30 mouse cellular contexts compared by ENCODE assay signal in the genomic region with DNA sequence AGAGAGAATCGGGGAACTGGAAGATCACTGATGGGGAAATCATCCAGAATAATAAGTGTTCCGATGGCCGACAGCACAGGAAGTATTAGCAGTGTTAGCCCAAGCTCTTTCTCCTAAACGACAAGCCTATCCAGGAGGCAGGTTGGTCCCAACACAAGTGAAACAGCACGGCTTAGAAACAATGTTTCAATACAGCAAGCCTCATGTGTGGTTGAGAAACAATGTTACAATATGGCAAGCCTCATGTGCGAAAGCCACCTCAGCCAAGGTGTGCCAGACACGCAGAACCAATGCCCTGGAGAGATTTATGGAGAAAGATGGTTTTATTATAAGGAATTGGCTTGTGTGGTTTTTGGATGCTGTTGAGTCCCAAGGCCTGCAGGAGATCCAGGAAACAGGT. TPM values are rescaled to one million over a fixed set of nuclear protein-coding genes. Genes with fewer than 3 reads are reported as not detected.
"Had no signal": no experiment of that assay in that cellular context is flagged by ENCODE, and none has a peak within 500 bp of the region (broad histone marks: within the 10 kb centered on the region; RNA-seq: fewer than 3 reads in every experiment).

No protein-coding gene starts in this region.

- H3K4me3 ChIP-seq: embryonic facial prominence, embryonic 10.5 days; embryonic facial prominence, embryonic 12.5 days; embryonic facial prominence, embryonic 13.5 days; embryonic facial prominence, embryonic 15.5 days; erythroblast, embryonic 14.5 days; forebrain, embryonic 10.5 days; forebrain, embryonic 12.5 days; forebrain, embryonic 13.5 days; forebrain, embryonic 15.5 days; gastrocnemius, adult 2 months; heart, adult 2 months had no signal

- ATAC-seq: forebrain, embryonic 13.5 days; forebrain, embryonic 14.5 days; forebrain, embryonic 15.5 days; forebrain, embryonic 16.5 days; forebrain, postnatal 0 days had no signal

- H3K4me2 ChIP-seq: embryonic facial prominence, embryonic 12.5 days; embryonic facial prominence, embryonic 13.5 days; embryonic facial prominence, embryonic 15.5 days; forebrain, embryonic 12.5 days; forebrain, embryonic 13.5 days; forebrain, embryonic 15.5 days had no signal

- H3K36me3 ChIP-seq: embryonic facial prominence, embryonic 10.5 days; embryonic facial prominence, embryonic 12.5 days; embryonic facial prominence, embryonic 13.5 days; embryonic facial prominence, embryonic 15.5 days; forebrain, embryonic 10.5 days; forebrain, embryonic 12.5 days; forebrain, embryonic 15.5 days had no signal

- H3K27ac ChIP-seq: embryonic facial prominence, embryonic 10.5 days; embryonic facial prominence, embryonic 12.5 days; embryonic facial prominence, embryonic 13.5 days; embryonic facial prominence, embryonic 15.5 days; gastrocnemius, adult 2 months; heart, adult 2 months had no signal

- H3K9ac ChIP-seq: embryonic facial prominence, embryonic 12.5 days; embryonic facial prominence, embryonic 13.5 days; embryonic facial prominence, embryonic 15.5 days; forebrain, embryonic 12.5 days; forebrain, embryonic 13.5 days; forebrain, embryonic 15.5 days; forebrain, postnatal 0 days had no signal

- DNase-seq: cerebellum, adult 2 months; cerebellum, adult 8-10 months; cerebellum, adult 9-10 months; cerebellum, adult 9-11 months; cerebellum, postnatal 10 days; cerebellum, postnatal 14 days; cerebellum, postnatal 25 days; cerebellum, postnatal 36 days; embryo, embryonic 11 days; forebrain, postnatal 0 days; gastrocnemius, adult 2 months; gastrocnemius, postnatal 10 days; gastrocnemius, postnatal 14 days; gastrocnemius, postnatal 25 days; gastrocnemius, postnatal 36 days; heart, adult 11 months; heart, adult 18-20 months; heart, adult 2 months had no signal

- H3K9me3 ChIP-seq: embryonic facial prominence, embryonic 10.5 days; embryonic facial prominence, embryonic 13.5 days; embryonic facial prominence, embryonic 15.5 days; forebrain, embryonic 15.5 days had no signal

- H3K4me1 ChIP-seq: embryonic facial prominence, embryonic 12.5 days; embryonic facial prominence, embryonic 13.5 days had no signal

RNA-seq across cellular contexts. Expression of gene 4932438H23Rik, which starts 43.2 kb away (rescaled TPM):
- polyA plus RNA-seq: embryonic facial prominence, embryonic 10.5 days; embryonic facial prominence, embryonic 11.5 days; embryonic facial prominence, embryonic 13.5 days; erythroblast, embryonic 14.5 days had no signal
